Mouse (Mus musculus) mesoderm, embryonic 11.5 days (tissue): ENCODE results near the gene Hsfy2.

ENCODE experiments used
- DNase-seq: peaks from one replicate; pipeline ENCODE4 v3.0.0-alpha.2; 2012; ENCODE audit warnings: low read depth, low spot score

The Hsfy2 gene

DNA sequence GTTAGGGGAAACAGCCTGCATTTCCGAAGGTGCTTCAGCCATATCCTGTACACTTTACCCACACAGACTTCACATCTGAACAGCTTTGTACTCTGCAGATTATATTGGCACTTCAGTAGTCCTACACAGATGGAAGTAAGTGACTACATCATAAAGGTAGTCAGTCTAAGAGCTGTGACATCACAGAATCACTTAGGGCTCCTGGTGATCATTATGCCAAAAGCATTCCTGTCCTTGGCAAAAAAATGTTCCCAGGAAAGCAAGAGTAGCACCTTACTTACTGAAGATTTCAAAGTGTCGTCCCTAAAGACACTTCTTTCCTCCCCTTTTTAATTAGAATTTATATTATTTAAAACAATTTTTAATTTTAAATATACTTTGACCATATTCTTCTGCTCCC, at the start of gene Hsfy2:
Gene Hsfy2 (minus strand): TSS at position 101 of the 400 bp plus-strand sequence.
- no peak for DNase-seq

- DNase-seq: no peak
Observed at GRCm38 (mm10) chr1:56685053-56685557, 47.9 kb upstream of the Hsfy2 start.

- DNase-seq: no peak
Observed at GRCm38 (mm10) chr1:56684512-56684911, 47.3 kb upstream of the Hsfy2 start.

GRCm38 (mm10) chr1:56681258-56681657, 44.0 kb upstream of the Hsfy2 start:
- no peak for DNase-seq

DNA sequence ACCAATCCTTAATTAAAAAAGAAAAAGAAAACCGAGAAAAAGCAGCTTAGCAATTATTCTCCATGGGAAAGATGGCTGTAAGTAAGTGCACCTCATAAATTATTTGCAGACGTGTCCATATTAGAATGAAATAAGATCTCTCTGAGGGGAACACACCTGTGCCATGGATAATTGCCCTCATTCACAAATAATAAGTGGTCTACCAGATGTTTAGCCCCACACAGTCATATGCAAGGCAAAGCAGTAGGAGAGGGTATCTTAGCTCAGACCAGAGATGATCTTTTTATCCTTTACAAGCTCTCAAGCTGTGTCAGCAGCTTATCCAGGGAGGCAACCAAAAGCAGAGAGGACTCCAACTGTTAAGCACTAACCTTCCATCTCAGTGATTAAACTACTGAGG, 38.0 kb upstream of the Hsfy2 start:
- peak; percentile 21 for DNase-seq

GRCm38 (mm10) chr1:56674601-56675000, 37.4 kb upstream of the Hsfy2 start:
- DNase-seq: no peak

GRCm38 (mm10) chr1:56671241-56671945, 34.2 kb upstream of the Hsfy2 start:
- no peak for DNase-seq

- DNase-seq: no peak
Observed at GRCm38 (mm10) chr1:56670509-56670908, 33.3 kb upstream of the Hsfy2 start.

- no peak for DNase-seq
Observed at GRCm38 (mm10) chr1:56664606-56665005, 27.4 kb upstream of the Hsfy2 start.

DNA sequence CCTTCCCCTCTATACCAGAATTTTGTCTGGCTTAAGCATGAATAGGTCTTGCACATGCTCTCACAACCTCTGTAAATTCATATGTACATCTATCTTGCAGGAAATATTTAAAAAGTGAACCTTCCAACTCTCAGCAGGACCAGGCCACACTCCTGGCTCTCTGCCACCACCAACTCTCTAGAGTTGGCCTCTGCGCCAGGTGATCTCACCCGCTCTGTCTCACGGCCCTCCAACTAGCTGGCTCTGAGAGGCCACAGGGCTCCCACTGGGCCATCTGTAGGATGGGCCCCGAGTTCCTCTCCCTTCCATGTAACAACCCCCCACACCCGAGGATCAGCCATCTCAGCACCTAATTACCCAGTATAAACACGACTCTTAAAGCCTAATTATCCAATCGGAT, 10.4 kb downstream of the Hsfy2 start:
- DNase-seq: no peak

GRCm38 (mm10) chr1:56624304-56624703, 12.9 kb downstream of the Hsfy2 start:
- DNase-seq: no peak

- DNase-seq: no peak
Observed at GRCm38 (mm10) chr1:56612384-56612783, 24.9 kb downstream of the Hsfy2 start.
